Mouse (Mus musculus) C2C12 (cell line): ENCODE data around the gene Polr2c. TPM values are rescaled to one million over a fixed set of nuclear protein-coding genes. Genes with fewer than 3 reads are reported as not detected.

Source experiments
- H3K27me3 ChIP-seq: one replicate; pipeline ENCODE4 v1.6.1; 2011; ENCODE audit not compliant: control insufficient read depth, insufficient read depth, insufficient read length
- H3K36me3 ChIP-seq: one replicate; pipeline ENCODE4 v1.6.1; 2011; ENCODE audit not compliant: control insufficient read depth, insufficient read depth
- H3K4me3 ChIP-seq: one replicate; pipeline ENCODE4 v1.5.1; 2011; ENCODE audit warnings: mild to moderate bottlenecking, control low read depth; ENCODE audit not compliant: poor library complexity, insufficient read depth, severe bottlenecking
- H3K79me2 ChIP-seq: one replicate; pipeline ENCODE4 v1.6.1; 2011; ENCODE audit not compliant: control insufficient read depth, insufficient read depth
- H3K79me3 ChIP-seq: one replicate; pipeline ENCODE4 v1.6.1; 2011; ENCODE audit warnings: low read depth, control low read depth
- H3ac ChIP-seq: one replicate; pipeline ENCODE3; 2011; ENCODE audit warnings: low read depth; ENCODE audit not compliant: control insufficient read depth, insufficient read length
- CEBPB ChIP-seq: IDR thresholded peaks from one replicate; pipeline ENCODE4 v1.6.1; 2011; ENCODE audit warnings: low read depth, mild to moderate bottlenecking, control low read depth, moderate library complexity
- CTCF ChIP-seq: IDR thresholded peaks from one replicate; pipeline ENCODE4 v1.5.1; 2011; ENCODE audit not compliant: control insufficient read depth, insufficient read depth, insufficient read length
- FOSL1 ChIP-seq: IDR thresholded peaks from one replicate; pipeline ENCODE4 v1.8.0; 2011; ENCODE audit warnings: mild to moderate bottlenecking, low read length; ENCODE audit not compliant: poor library complexity, insufficient read depth, severe bottlenecking
- MAX ChIP-seq: IDR thresholded peaks from one replicate; pipeline ENCODE4 v1.6.1; 2011; ENCODE audit warnings: mild to moderate bottlenecking, control low read depth
- MYOD1 ChIP-seq: IDR thresholded peaks from one replicate; pipeline ENCODE4 v1.6.1; 2011; ENCODE audit warnings: low read depth; ENCODE audit not compliant: control insufficient read depth, insufficient read length
- MYOG ChIP-seq: IDR thresholded peaks from one replicate; pipeline ENCODE4 v1.6.1; 2011; ENCODE audit not compliant: control insufficient read depth, insufficient read length; ENCODE audit errors: extremely low read depth
- USF1 ChIP-seq: IDR thresholded peaks from one replicate; pipeline ENCODE4 v1.6.1; 2011; ENCODE audit warnings: low read depth, mild to moderate bottlenecking, control low read depth, moderate library complexity
- polyA plus RNA-seq: library from polyadenylated mRNA; unstranded; fragments of >200 nt; fragmentation: generic; extraction: Trizol; gene quantifications from one replicate; pipeline ENCODE4 v1.2.1, GENCODE M21; 2012; ENCODE audit warnings: missing spikeins

The Polr2c gene
- polyA plus RNA-seq, 1 experiment = 124 TPM

DNA sequence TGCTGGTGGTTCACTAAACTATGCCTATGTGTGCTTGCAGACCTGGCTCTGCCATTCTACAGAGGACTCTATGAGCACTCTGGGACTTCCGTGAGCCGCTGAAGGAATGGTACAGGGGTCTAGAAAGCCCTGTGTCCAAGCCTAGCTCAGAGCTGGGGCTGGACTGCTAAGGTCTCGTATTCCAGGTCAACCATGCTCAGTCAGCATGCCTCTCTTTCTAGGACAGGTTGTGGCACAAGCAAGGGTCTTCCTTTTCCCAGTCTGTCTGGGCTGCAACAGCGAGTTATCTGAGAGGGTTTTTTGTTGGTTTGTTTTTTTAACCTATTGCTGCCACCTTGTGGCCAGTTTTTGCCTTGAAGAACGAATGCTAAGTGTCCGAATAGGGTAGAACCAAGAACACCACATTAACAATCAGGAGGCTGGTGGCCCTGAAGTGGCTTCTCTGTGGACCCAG lies 44.6 kb upstream of the Polr2c start:
- H3K4me3 ChIP-seq = no peak overlapping the region
- H3K79me3 ChIP-seq = no peaks in the 10 kb centered on the region
- no peaks in the 10 kb centered on the region for H3K36me3 ChIP-seq
- no peak overlapping the region for H3ac ChIP-seq
- no peaks in the 10 kb centered on the region for H3K27me3 ChIP-seq
- TF ChIP-seq CEBPB (no peak), CTCF (no peak), USF1 (no peak), FOSL1 (no peak), MAX (no peak), MYOG (no peak), MYOD1 (no peak)
- no peaks in the 10 kb centered on the region for H3K79me2 ChIP-seq

DNA sequence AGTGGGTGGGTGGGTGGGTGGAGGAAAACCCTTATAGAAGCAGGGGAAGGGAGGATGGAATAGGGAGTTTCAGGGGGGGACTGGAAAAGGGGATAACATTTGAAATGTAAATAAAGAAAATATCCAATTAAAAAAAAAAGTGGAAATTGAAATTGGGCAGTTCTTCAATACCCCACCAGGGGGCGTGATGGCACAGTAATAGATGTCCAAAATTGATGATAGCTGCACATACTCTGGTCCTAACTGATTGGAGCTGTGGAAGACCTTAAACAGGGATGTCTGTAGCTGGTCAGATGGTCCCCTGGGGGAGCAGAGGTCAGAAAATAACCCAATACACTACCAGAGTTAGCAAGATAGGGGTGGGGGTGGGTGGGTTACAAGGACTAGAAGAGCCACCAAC lies 42.7 kb upstream of the Polr2c start:
- H3K27me3 ChIP-seq = no peaks in the 10 kb centered on the region
- H3K4me3 ChIP-seq = no peak overlapping the region
- H3ac ChIP-seq = no peak overlapping the region
- H3K79me2 ChIP-seq = no peaks in the 10 kb centered on the region
- H3K79me3 ChIP-seq = no peaks in the 10 kb centered on the region
- peaks cover 13% of the 10 kb centered on the region for H3K36me3 ChIP-seq
- TF ChIP-seq USF1 (no peak), CTCF (peak; percentile 16), MAX (no peak)

DNA sequence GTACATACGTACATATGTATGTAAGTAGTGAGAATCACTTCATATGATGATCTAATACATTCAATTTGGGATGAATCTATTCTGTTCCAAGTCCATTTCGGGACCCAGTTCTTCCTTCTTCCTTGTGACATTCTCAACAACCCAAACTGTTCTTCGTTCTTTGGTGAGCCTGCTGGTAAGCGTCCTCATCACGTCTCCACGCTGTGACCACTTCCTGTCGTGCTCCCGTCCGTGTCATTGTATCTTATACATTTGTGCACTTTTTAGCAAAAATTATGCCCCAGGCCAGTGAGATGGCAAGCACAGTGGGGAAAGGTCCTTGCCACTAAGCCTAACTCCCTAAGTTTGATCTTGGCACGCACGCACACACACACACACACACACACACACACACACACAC lies 39.3 kb upstream of the Polr2c start:
- Histone ChIP-seq H3K79me3 (no peaks in the 10 kb centered on the region), H3K36me3 (peaks cover 44% of the 10 kb centered on the region), H3K79me2 (no peaks in the 10 kb centered on the region), H3K27me3 (no peaks in the 10 kb centered on the region), H3K4me3 (no peak overlapping the region), H3ac (no peak overlapping the region)
- TF ChIP-seq MYOG (no peak), CEBPB (no peak), MYOD1 (no peak), MAX (no peak), FOSL1 (no peak), USF1 (no peak), CTCF (no peak)

DNA sequence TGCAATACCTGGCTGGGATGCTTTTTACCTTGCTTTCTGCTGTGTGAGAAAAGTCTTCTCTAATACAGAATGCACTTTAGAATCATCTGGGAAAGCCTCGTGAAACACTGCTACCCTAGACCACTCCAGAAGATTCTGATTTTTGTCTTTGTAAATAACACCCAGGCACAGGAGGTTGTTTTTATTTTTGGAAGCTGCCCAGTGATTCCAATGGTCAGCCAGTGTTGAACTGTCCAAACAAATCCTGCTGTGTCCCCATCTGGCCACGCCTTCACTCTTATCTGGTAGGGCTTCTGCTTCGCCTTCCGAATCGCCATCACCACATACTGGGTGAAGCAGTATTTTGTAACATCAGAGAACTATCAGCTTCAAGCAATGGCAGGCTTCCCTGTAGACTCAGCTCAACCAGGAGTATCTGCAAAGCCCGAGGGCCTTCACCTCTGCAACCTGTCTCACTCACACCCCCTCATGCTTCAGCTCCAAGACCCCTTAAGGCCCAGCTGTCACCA lies 37.5 kb upstream of the Polr2c start:
- TF ChIP-seq MYOD1 (no peak), USF1 (no peak), FOSL1 (no peak), MAX (no peak), MYOG (no peak), CTCF (no peak), CEBPB (no peak)
- no peak overlapping the region for H3K4me3 ChIP-seq
- peaks cover 61% of the 10 kb centered on the region for H3K36me3 ChIP-seq
- H3ac ChIP-seq = no peak overlapping the region
- no peaks in the 10 kb centered on the region for H3K27me3 ChIP-seq
- no peaks in the 10 kb centered on the region for H3K79me3 ChIP-seq
- no peaks in the 10 kb centered on the region for H3K79me2 ChIP-seq

DNA sequence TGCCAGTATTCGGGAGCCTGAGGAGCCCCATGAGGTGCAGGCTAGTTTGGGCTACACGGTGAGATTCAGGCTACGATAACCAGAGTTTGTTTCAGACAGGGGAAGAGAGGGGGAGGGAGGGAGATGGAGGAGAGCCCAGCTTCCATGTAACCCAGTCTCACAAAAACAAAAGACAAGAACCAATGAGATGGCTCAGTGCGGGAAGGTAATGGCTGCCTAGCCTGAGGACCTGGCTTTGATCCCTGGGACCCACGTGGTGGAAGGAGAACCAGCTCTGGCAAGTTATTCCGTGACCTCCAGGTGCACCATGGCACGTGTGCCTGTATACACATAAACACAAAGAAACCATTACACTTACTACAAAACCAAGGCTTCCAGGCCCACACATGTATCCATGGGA lies 36.7 kb upstream of the Polr2c start:
- no peaks in the 10 kb centered on the region for H3K27me3 ChIP-seq
- H3K4me3 ChIP-seq = no peak overlapping the region
- no peaks in the 10 kb centered on the region for H3K79me2 ChIP-seq
- H3K36me3 ChIP-seq = peaks cover 68% of the 10 kb centered on the region
- no peaks in the 10 kb centered on the region for H3K79me3 ChIP-seq
- H3ac ChIP-seq = no peak overlapping the region
- TF ChIP-seq MYOG (no peak), FOSL1 (no peak), MAX (no peak), CTCF (no peak), USF1 (no peak), MYOD1 (no peak), CEBPB (no peak)

DNA sequence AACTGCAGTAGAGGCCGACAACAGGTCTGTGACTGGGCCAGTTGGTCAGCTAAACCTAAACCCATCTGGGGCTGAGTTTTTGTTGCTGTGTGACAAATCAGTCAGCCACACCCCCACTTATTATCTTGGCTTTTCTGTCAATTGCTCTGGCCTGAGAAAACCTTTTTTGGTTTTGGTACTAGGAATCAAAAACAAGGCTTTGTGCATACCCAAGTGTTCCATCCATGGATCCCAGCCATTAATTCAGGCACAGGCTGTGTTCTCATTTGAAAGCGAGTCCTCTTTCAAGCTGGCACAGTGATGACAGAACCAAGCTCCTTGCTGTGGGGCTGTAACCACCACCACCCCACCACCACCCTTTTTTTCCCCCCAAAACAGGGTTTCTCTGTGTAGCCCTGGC lies 35.9 kb upstream of the Polr2c start:
- peaks cover 76% of the 10 kb centered on the region for H3K36me3 ChIP-seq
- no peaks in the 10 kb centered on the region for H3K79me2 ChIP-seq
- no peak for TF ChIP-seq CTCF
- no peak for TF ChIP-seq USF1
- no peak for TF ChIP-seq MYOD1
- no peak for TF ChIP-seq FOSL1
- no peak for TF ChIP-seq MAX
- no peak for TF ChIP-seq MYOG
- no peak for TF ChIP-seq CEBPB

More for the DNA sequence above, 35.9 kb upstream of the Polr2c start:
- Histone ChIP-seq H3ac (no peak overlapping the region), H3K79me3 (no peaks in the 10 kb centered on the region), H3K27me3 (no peaks in the 10 kb centered on the region), H3K4me3 (no peak overlapping the region)
